Mouse (Mus musculus) lung, postnatal 0 days (tissue): ENCODE results near the gene Map3k4.

Experiments
- CTCF ChIP-seq: IDR thresholded peaks from 2 replicates; pipeline ENCODE4 v1.5.1; 2016; ENCODE audit warnings: antibody characterized with exemption, mild to moderate bottlenecking
- EP300 ChIP-seq: IDR thresholded peaks from 2 replicates; pipeline ENCODE4 v1.6.1; 2016; ENCODE audit warnings: antibody characterized with exemption, mild to moderate bottlenecking, control low read depth

DNA sequence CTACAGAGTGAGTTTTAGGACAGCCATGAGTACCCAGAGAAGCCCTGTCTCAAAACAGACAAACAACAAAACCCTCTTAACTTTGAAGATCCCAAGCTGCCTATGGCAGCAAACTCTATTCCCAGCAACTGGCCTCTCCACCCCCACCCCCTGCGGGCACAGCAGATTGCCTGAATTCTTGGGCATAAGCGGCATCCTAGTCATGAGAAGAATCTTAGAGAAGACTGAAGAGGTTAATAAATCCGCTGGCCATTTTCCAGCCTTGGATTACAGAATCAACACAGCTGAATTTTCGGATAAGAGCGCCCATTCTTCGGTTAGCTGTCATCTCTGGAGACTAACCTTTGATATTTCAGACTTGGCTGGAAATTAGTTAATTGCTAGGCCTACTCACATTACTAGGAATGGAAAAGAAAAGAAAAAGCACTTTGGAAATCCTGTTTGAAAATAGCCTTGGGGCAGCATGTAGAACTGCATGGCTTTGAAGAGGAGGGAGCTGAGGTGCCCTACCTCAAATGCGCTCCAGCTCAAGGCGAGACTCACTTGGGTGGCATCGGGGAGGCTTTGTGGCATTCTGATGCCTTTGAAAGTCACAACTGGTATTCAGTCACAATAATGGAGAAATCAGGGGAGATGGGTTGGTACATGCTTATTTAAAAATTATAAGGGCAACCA lies 25.2 kb upstream of the Map3k4 start:
- no peak for TF ChIP-seq CTCF
- no peak for TF ChIP-seq EP300
